Mouse (Mus musculus) liver, embryonic 16.5 days (tissue): ENCODE results near the gene Psmc3. TPM values are rescaled to one million over a fixed set of nuclear protein-coding genes. Genes with fewer than 3 reads are reported as not detected.
"Not testable (repeated sequence)": the region's sequence is repeated elsewhere in the genome, so short reads cannot be mapped to it uniquely, and the experiment has no call there.

Source experiments
- ATAC-seq: fragments of 200-750 bp; cut with Nextera tagmentation; 2 replicates; pipeline ENCODE4 v1.8.0; 2017; ENCODE audit warnings: low read depth, mild to moderate bottlenecking, moderate number of reproducible peaks, moderate library complexity
- H3K27ac ChIP-seq: fragments of 300-500 bp; sonication (generic); 2 replicates; pipeline ENCODE4 v1.5.1; 2014; ENCODE audit warnings: mild to moderate bottlenecking, low read length
- H3K27me3 ChIP-seq: fragments of 300-500 bp; sonication (generic); 2 replicates; pipeline ENCODE4 v1.6.1; 2014; ENCODE audit warnings: low read depth, low read length, mixed read lengths; ENCODE audit not compliant: control insufficient read depth, insufficient read depth
- H3K36me3 ChIP-seq: fragments of 300-500 bp; sonication (generic); 2 replicates; pipeline ENCODE4 v1.6.1; 2014; ENCODE audit warnings: mild to moderate bottlenecking; ENCODE audit not compliant: control insufficient read depth, insufficient read depth
- H3K4me1 ChIP-seq: fragments of 300-500 bp; sonication (generic); 2 replicates; pipeline ENCODE4 v1.6.1; 2014; ENCODE audit warnings: low read depth, low read length, mixed read lengths; ENCODE audit not compliant: control insufficient read depth
- H3K4me2 ChIP-seq: fragments of 300-500 bp; sonication (generic); 2 replicates; pipeline ENCODE4 v1.6.1; 2014; ENCODE audit warnings: low read depth, low read length, mixed read lengths
- H3K4me3 ChIP-seq: fragments of 300-500 bp; sonication (generic); 2 replicates; pipeline ENCODE4 v1.5.1; 2014; ENCODE audit warnings: low read depth, mild to moderate bottlenecking, low read length
- H3K9ac ChIP-seq: fragments of 300-500 bp; sonication (generic); 2 replicates; pipeline ENCODE4 v1.6.1; 2014; ENCODE audit warnings: low read depth, low read length
- H3K9me3 ChIP-seq: fragments of 300-500 bp; sonication (generic); replicated peaks from 2 replicates; pipeline ENCODE4 v1.6.1; 2016; ENCODE audit warnings: low read length; ENCODE audit not compliant: control insufficient read depth
- WGBS: fragments of 180-500 bp; shearing (Covaris S2); extraction: QIAGEN DNeasy Blood & Tissue Kit; methylation state at CpG from one replicate; pipeline ENCODE4 v1.1.7; 2014; ENCODE audit not compliant: insufficient replicate concordance; 5-methylcytosine and 5-hydroxymethylcytosine counted together
- polyA plus RNA-seq: library from polyadenylated mRNA; unstranded; fragments of >200 nt; fragmentation: Nextera tagmentation; extraction: Ambion mirVana; gene quantifications from 2 replicates; pipeline ENCODE4 v1.2.1, GENCODE M21; 2015

Psmc3 gene
- polyA plus RNA-seq, 1 experiment from 2014 or later: 130 TPM

GRCm38 (mm10) chr2:91045805-91046204, 8.0 kb upstream of the Psmc3 start:
- H3K4me2 ChIP-seq, H3K36me3 ChIP-seq, H3K27me3 ChIP-seq, H3K9ac ChIP-seq, H3K9me3 ChIP-seq, H3K27ac ChIP-seq, H3K4me1 ChIP-seq, H3K4me3 ChIP-seq: not testable (repeated sequence)
- WGBS: 48% methylated on average over 1 of the region's 1 CpGs
- ATAC-seq: peak; percentile 56

- Histone ChIP-seq H3K4me3 (no peak overlapping the region), H3K4me2 (no peak overlapping the region), H3K9ac (no peak overlapping the region), H3K27me3 (no peaks in the 10 kb centered on the region), H3K36me3 (no peaks in the 10 kb centered on the region), H3K9me3 (no peaks in the 10 kb centered on the region), H3K27ac (no peak overlapping the region), H3K4me1 (peaks cover 12% of the 10 kb centered on the region)
- WGBS: 61% methylated on average over 9 of the region's 9 CpGs
- no peak for ATAC-seq
These were observed 6.5 kb upstream of the Psmc3 start for GRCm38 (mm10) chr2:91047359-91047758.

- peaks cover 21% of the 10 kb centered on the region for H3K4me1 ChIP-seq
- H3K27me3 ChIP-seq: no peaks in the 10 kb centered on the region
- H3K27ac ChIP-seq: 0 out of 2 replicates have a peak overlapping the region, but pooled peaks have one; percentile 33
- ATAC-seq: no peak
- H3K9ac ChIP-seq: no peak overlapping the region
- no peaks in the 10 kb centered on the region for H3K9me3 ChIP-seq
- H3K4me2 ChIP-seq: no peak overlapping the region
- H3K4me3 ChIP-seq: no peak overlapping the region
- 26% methylated on average over 3 of the region's 3 CpGs for WGBS
- peaks cover 17% of the 10 kb centered on the region for H3K36me3 ChIP-seq
These were observed 1.9 kb upstream of the Psmc3 start for GRCm38 (mm10) chr2:91051917-91052316.

GRCm38 (mm10) chr2:91052752-91053151, 1.1 kb upstream of the Psmc3 start:
- H3K4me3 ChIP-seq: no peak overlapping the region; the same call in 1 of the 2 replicates
- no peaks in the 10 kb centered on the region for H3K27me3 ChIP-seq
- peak overlapping the region; percentile 80; the same call in 1 of the 2 replicates for H3K4me2 ChIP-seq
- peaks cover 21% of the 10 kb centered on the region for H3K4me1 ChIP-seq
- no peak for ATAC-seq
- no peak overlapping the region for H3K27ac ChIP-seq
- H3K36me3 ChIP-seq: peaks cover 26% of the 10 kb centered on the region
- no peak overlapping the region for H3K9ac ChIP-seq
- no peaks in the 10 kb centered on the region for H3K9me3 ChIP-seq
- WGBS: 37% methylated on average over 2 of the region's 2 CpGs

- peaks cover 21% of the 10 kb centered on the region for H3K4me1 ChIP-seq
- H3K36me3 ChIP-seq: peaks cover 31% of the 10 kb centered on the region
- peak overlapping the region; percentile 95 for H3K4me3 ChIP-seq
- H3K27ac ChIP-seq: no peak overlapping the region
- H3K27me3 ChIP-seq: no peaks in the 10 kb centered on the region
- H3K9me3 ChIP-seq: no peaks in the 10 kb centered on the region
- peak overlapping the region; percentile 66 for H3K9ac ChIP-seq
- 1% methylated on average over 6 of the region's 6 CpGs for WGBS
- peak overlapping the region; percentile 80 for H3K4me2 ChIP-seq
- ATAC-seq: peak; percentile 5; the same call in 1 of the 2 replicates
These were observed 452 bp upstream of the Psmc3 start for GRCm38 (mm10) chr2:91053181-91053933.

GRCm38 (mm10) chr2:91058435-91058834, 4.6 kb downstream of the Psmc3 start:
- H3K4me2 ChIP-seq: no peak overlapping the region
- no peak for ATAC-seq
- H3K36me3 ChIP-seq: peaks cover 59% of the 10 kb centered on the region
- peaks cover 30% of the 10 kb centered on the region for H3K4me1 ChIP-seq
- H3K9me3 ChIP-seq: no peaks in the 10 kb centered on the region
- no peak overlapping the region for H3K9ac ChIP-seq
- H3K27me3 ChIP-seq: no peaks in the 10 kb centered on the region
- 80% methylated on average over 5 of the region's 5 CpGs for WGBS
- no peak overlapping the region for H3K4me3 ChIP-seq
- no peak overlapping the region for H3K27ac ChIP-seq

GRCm38 (mm10) chr2:91059376-91059775, 5.6 kb downstream of the Psmc3 start:
- Histone ChIP-seq H3K4me3 (no peak overlapping the region), H3K9me3 (no peaks in the 10 kb centered on the region), H3K27ac (no peak overlapping the region), H3K4me2 (no peak overlapping the region), H3K9ac (no peak overlapping the region), H3K36me3 (peaks cover 60% of the 10 kb centered on the region), H3K4me1 (peaks cover 30% of the 10 kb centered on the region), H3K27me3 (no peaks in the 10 kb centered on the region)
- no peak for ATAC-seq
- 95% methylated on average over 2 of the region's 2 CpGs for WGBS

GRCm38 (mm10) chr2:91060544-91061355, 6.9 kb downstream of the Psmc3 start:
- no peak overlapping the region for H3K4me3 ChIP-seq
- H3K27me3 ChIP-seq: no peaks in the 10 kb centered on the region
- H3K4me2 ChIP-seq: 0 out of 2 replicates have a peak overlapping the region, but pooled peaks have one; percentile 15
- H3K9ac ChIP-seq: no peak overlapping the region
- peaks cover 20% of the 10 kb centered on the region for H3K4me1 ChIP-seq
- 47% methylated on average over 10 of the region's 10 CpGs for WGBS
- peaks cover 59% of the 10 kb centered on the region for H3K36me3 ChIP-seq
- ATAC-seq: peak; percentile 88
- peak overlapping the region; percentile 71 for H3K27ac ChIP-seq
- no peaks in the 10 kb centered on the region for H3K9me3 ChIP-seq
